Comparison of ENCODE assay signal across 18 mouse cellular contexts in the genomic region with DNA sequence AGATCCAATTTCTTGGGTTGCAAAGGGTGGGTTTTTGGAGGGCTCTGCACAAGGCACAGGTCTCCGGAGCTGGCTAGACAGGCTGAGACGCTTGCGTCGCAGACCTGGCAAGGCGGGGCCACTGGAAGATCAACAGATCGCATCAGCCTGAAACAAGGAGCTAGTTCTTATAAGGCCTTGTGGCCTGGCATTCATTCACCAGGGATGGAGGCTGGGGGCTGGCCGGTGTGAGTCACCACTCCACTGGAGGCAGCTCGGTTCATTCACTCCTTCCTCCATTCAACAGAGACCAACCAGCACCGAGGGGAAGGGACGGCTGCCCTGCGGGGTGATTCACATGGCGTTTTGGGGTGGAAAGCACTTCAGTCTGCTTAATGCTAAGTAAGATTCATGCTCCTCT. TPM values are rescaled to one million over a fixed set of nuclear protein-coding genes. Genes with fewer than 3 reads are reported as not detected.
DNase-seq lines count a peak whose midpoint lies in the region; ATAC-seq and TF ChIP-seq lines count a peak whose summit lies in the region.
"Had no signal": no experiment of that assay in that cellular context is flagged by ENCODE, and none has a peak within 500 bp of the region (broad histone marks: within the 10 kb centered on the region; RNA-seq: fewer than 3 reads in every experiment).

No protein-coding gene starts in this region.

- 55% methylated on average over 12 of the region's 12 CpGs for WGBS in kidney, embryonic 15.5 days
- 50% methylated on average over 12 of the region's 12 CpGs for WGBS in kidney, adult 2 months
- 57% methylated on average over 12 of the region's 12 CpGs for WGBS in limb, embryonic 12.5 days

- no peak overlapping the region for H3ac ChIP-seq in C2C12 (ENCODE audit: control insufficient read depth, insufficient read length, low read depth)

- ATAC-seq in kidney, embryonic 15.5 days (replicated peaks; ENCODE audit: low FRiP score): peak; percentile 49
- no peak for ATAC-seq in limb, embryonic 12.5 days (ENCODE audit: insufficient number of reproducible peaks, insufficient read depth, low FRiP score, low TSS enrichment, low read depth)
- ATAC-seq: forebrain, embryonic 15.5 days had no signal

- no peaks in the 10 kb centered on the region for H3K36me3 ChIP-seq in kidney, embryonic 15.5 days
- no peaks in the 10 kb centered on the region for H3K36me3 ChIP-seq in kidney, adult 2 months (ENCODE audit: control insufficient read depth, insufficient read depth, low read length)
- H3K36me3 ChIP-seq in C2C12 (ENCODE audit: control insufficient read depth, insufficient read depth): no peaks in the 10 kb centered on the region
- H3K36me3 ChIP-seq in limb, embryonic 12.5 days: no peaks in the 10 kb centered on the region
- H3K36me3 ChIP-seq: forebrain, embryonic 15.5 days; liver, embryonic 15.5 days had no signal

- no peak for TF ChIP-seq POLR2A in kidney, adult 2 months (IDR thresholded peaks at IDR 0.05; ENCODE audit: low read depth, low read length)

- TF ChIP-seq CTCF in kidney, adult 2 months (conservative IDR thresholded peaks at IDR 0.05; ENCODE audit: insufficient read depth, insufficient read length, low read depth, low read length): no peak
- TF ChIP-seq CTCF in C2C12 (IDR thresholded peaks at IDR 0.05; ENCODE audit: control insufficient read depth, insufficient read depth, insufficient read length): no peak

- no peaks in the 10 kb centered on the region for H3K9me3 ChIP-seq in kidney, embryonic 15.5 days (replicated peaks)
- no peaks in the 10 kb centered on the region for H3K9me3 ChIP-seq in limb, embryonic 12.5 days
- H3K9me3 ChIP-seq: forebrain, embryonic 15.5 days; liver, embryonic 15.5 days had no signal

- DNase-seq in adrenal gland, postnatal 14 days: peak; percentile 45
- DNase-seq in adrenal gland, postnatal 4 days (ENCODE audit: low spot score in 2 of 2): no peak
- no peak for DNase-seq in kidney, adult 2 months
- no peak for DNase-seq in cerebellum, postnatal 4 days (ENCODE audit: low spot score in 2 of 2)
- no peak for DNase-seq in left cerebral cortex, postnatal 36 days (ENCODE audit: low spot score in 2 of 2)
- DNase-seq: adrenal gland, adult 8-10 months; B cell, adult 2 months; cerebellum, adult 18-20 months; heart, postnatal 14 days; kidney, adult 9 months; thymus, adult 2 months had no signal

- H3K4me2 ChIP-seq in kidney, embryonic 15.5 days: no peak overlapping the region
- no peak overlapping the region for H3K4me2 ChIP-seq in limb, embryonic 12.5 days
- H3K4me2 ChIP-seq: forebrain, embryonic 15.5 days; liver, embryonic 15.5 days had no signal

- H3K79me2 ChIP-seq in C2C12 (ENCODE audit: control insufficient read depth, insufficient read depth): no peaks in the 10 kb centered on the region

- peaks cover 15% of the 10 kb centered on the region for H3K27me3 ChIP-seq in kidney, embryonic 15.5 days
- no peaks in the 10 kb centered on the region for H3K27me3 ChIP-seq in kidney, adult 2 months (replicated peaks; ENCODE audit: control insufficient read depth, insufficient read depth, low read length)
- no peaks in the 10 kb centered on the region for H3K27me3 ChIP-seq in C2C12 (ENCODE audit: control insufficient read depth, insufficient read depth, insufficient read length)
- peaks cover 21% of the 10 kb centered on the region for H3K27me3 ChIP-seq in limb, embryonic 12.5 days
- H3K27me3 ChIP-seq: forebrain, embryonic 15.5 days had no signal

- H3K79me3 ChIP-seq in C2C12 (ENCODE audit: low read depth): no peaks in the 10 kb centered on the region

- H3K4me1 ChIP-seq in kidney, embryonic 15.5 days: peaks cover 68% of the 10 kb centered on the region
- H3K4me1 ChIP-seq in kidney, adult 2 months (ENCODE audit: control insufficient read depth, insufficient read depth, low read length): peaks cover 9% of the 10 kb centered on the region
- peaks cover 78% of the 10 kb centered on the region for H3K4me1 ChIP-seq in limb, embryonic 12.5 days (replicated peaks)

- H3K4me3 ChIP-seq in kidney, embryonic 15.5 days (replicated peaks): no peak overlapping the region
- H3K4me3 ChIP-seq in kidney, adult 2 months (ENCODE audit: insufficient read depth, low read depth, low read length): no peak overlapping the region
- H3K4me3 ChIP-seq in C2C12 (ENCODE audit: insufficient read depth, poor library complexity, severe bottlenecking): no peak overlapping the region
- H3K4me3 ChIP-seq in limb, embryonic 12.5 days (replicated peaks): no peak overlapping the region
- H3K4me3 ChIP-seq: forebrain, embryonic 15.5 days; left cerebral cortex, adult 2 months; liver, embryonic 15.5 days had no signal

- intact Hi-C loops in left cerebral cortex, postnatal 36 days (cut with DNase I): no loop called here

- no peak overlapping the region for H3K27ac ChIP-seq in kidney, embryonic 15.5 days
- no peak overlapping the region for H3K27ac ChIP-seq in kidney, adult 2 months (ENCODE audit: insufficient read depth, low read depth, low read length)
- peak overlapping the region; percentile 69 for H3K27ac ChIP-seq in limb, embryonic 12.5 days
- H3K27ac ChIP-seq: forebrain, embryonic 15.5 days; left cerebral cortex, adult 2 months; liver, embryonic 15.5 days had no signal

- no peak overlapping the region for H3K9ac ChIP-seq in kidney, embryonic 15.5 days
- H3K9ac ChIP-seq in limb, embryonic 12.5 days (replicated peaks): no peak overlapping the region
- H3K9ac ChIP-seq: forebrain, embryonic 15.5 days; liver, embryonic 15.5 days had no signal

TF ChIP-seq in C2C12, 6 proteins besides CTCF, POLR2A, EP300 and RAD21:
- TF ChIP-seq USF1 (IDR thresholded peaks at IDR 0.05; ENCODE audit: low read depth): no peak
- peak; percentile 67 for TF ChIP-seq MAX (IDR thresholded peaks at IDR 0.05)
- peak; percentile 67 for TF ChIP-seq FOSL1 (IDR thresholded peaks at IDR 0.05; ENCODE audit: insufficient read depth, low read length, poor library complexity, severe bottlenecking)
- TF ChIP-seq MYOD1 (IDR thresholded peaks at IDR 0.05; ENCODE audit: control insufficient read depth, insufficient read length, low read depth): no peak
- TF ChIP-seq MYOG (IDR thresholded peaks at IDR 0.05; ENCODE audit: control insufficient read depth, extremely low read depth, insufficient read length): no peak

RNA-seq across cellular contexts. Expression of gene Nfatc2, which starts 52.1 kb away (rescaled TPM):
- total RNA-seq in adrenal gland, postnatal 14 days (2021): 2.7 and 7.6 TPM in 2 replicates
- total RNA-seq in adrenal gland, postnatal 4 days (2021): 1 to 10 TPM; 4.4 to 5.0 TPM
- 2.5 and 2.6 TPM in 2 replicates for polyA plus RNA-seq in kidney, embryonic 15.5 days (2015; fragmentation: Nextera tagmentation; extraction: Ambion mirVana)
- 2.9 and 3.4 TPM in 2 replicates for polyA plus RNA-seq in kidney, adult 2 months (2012; rRNA removed)
- polyA plus RNA-seq in C2C12 (2012; fragmentation: generic; extraction: Trizol): 0.07 TPM
- polyA plus RNA-seq in limb, embryonic 12.5 days (2016; fragmentation: Nextera tagmentation; extraction: Ambion mirVana): 5.3 and 5.5 TPM in 2 replicates
- total RNA-seq in left cerebral cortex, postnatal 36 days (2021): 10 to 100 TPM in 1 of 2 experiments, 1 to 10 TPM in 1; 9.5 to 12.5 TPM
- total RNA-seq: MEL had no signal
